Mouse (Mus musculus): ENCODE measurements around the gene Il1rapl1. TPM values are rescaled to one million over a fixed set of nuclear protein-coding genes. Genes with fewer than 3 reads are reported as not detected.

Il1rapl1 gene
- polyA plus RNA-seq, 1 experiment from 2014 or later = 0.14 TPM

DNA sequence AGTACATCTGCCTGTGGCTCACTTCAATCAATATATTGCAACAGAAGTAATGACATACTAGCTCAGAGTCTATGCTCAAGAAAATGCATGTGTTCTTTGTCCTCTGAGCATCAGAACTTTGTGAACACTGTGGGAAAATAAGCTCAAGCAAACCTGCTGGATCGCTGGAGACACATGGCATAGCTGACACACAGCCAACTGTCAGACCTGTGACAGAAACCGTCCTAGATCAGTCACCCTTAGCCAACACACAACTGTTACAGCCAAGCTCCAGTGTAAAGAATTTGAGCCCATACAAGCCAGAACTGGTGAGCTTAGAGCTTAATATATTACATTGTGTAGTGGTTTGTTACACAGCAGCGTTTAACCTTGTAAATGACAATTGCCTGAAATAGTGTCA lies 45.1 kb downstream of the Il1rapl1 start:
- Histone ChIP-seq H3K36me3 (no peaks in the 10 kb centered on the region), H3K4me1 (no peaks in the 10 kb centered on the region), H3K4me3 (no peak overlapping the region), H3K4me2 (no peak overlapping the region), H3K9me3 (replicated peaks) (no peaks in the 10 kb centered on the region), H3K9ac (no peak overlapping the region), H3K27me3 (replicated peaks) (no peaks in the 10 kb centered on the region), H3K27ac (no peak overlapping the region)
- 65% methylated on average over 3 of the region's 3 CpGs for WGBS (ENCODE audit: insufficient replicate concordance)
- no peak for ATAC-seq

DNA sequence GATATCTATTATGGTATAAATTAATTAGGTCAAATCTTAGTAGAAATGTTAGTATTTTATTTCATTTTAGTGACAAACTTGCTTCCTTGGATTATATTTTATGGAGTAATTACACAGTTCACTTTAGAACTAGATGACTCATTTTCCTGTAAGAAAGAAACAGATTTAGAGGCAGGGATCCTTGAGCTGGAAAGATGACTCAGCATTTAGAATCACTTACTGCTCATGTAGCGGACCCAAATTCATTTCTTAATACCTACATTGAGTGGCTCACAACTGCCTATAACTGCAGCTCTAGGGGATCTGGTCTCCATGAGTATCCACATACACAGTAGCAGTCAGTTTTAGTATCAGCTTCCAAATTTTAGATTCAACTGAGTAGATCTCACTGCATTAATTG lies 71.9 kb downstream of the Il1rapl1 start:
- no peak overlapping the region for H3K27ac ChIP-seq
- no peak overlapping the region for H3K9ac ChIP-seq
- ATAC-seq = no peak
- 68% methylated on average over 1 of the region's 1 CpGs for WGBS (ENCODE audit: insufficient replicate concordance)
- no peaks in the 10 kb centered on the region for H3K4me1 ChIP-seq
- no peaks in the 10 kb centered on the region for H3K27me3 ChIP-seq (replicated peaks)
- no peak overlapping the region for H3K4me2 ChIP-seq
- H3K36me3 ChIP-seq = no peaks in the 10 kb centered on the region
- no peak overlapping the region for H3K4me3 ChIP-seq
- no peaks in the 10 kb centered on the region for H3K9me3 ChIP-seq (replicated peaks)

DNA sequence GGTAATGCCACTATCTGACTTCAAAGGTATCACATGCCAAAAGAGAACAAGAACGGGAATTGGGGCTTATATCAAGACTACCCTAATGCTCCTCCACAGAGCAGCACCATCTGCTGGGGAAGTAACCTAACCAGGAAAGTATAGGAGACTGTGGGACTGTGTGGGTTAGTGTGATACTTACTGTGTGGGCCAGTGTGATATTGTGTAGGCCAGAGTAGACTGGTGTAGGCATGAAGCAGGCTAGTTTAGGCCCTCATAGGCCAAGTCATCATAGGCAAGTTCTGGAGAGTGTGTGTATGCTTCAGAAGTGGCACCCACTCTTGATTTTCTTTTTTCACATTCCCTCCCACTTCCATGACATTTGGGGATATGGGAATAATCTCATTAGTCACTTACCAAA lies 76.5 kb downstream of the Il1rapl1 start:
- no peaks in the 10 kb centered on the region for H3K36me3 ChIP-seq
- H3K4me3 ChIP-seq = no peak overlapping the region
- H3K27me3 ChIP-seq (replicated peaks) = no peaks in the 10 kb centered on the region
- 42% methylated on average over 1 of the region's 1 CpGs for WGBS (ENCODE audit: insufficient replicate concordance)
- H3K27ac ChIP-seq = no peak overlapping the region
- no peaks in the 10 kb centered on the region for H3K9me3 ChIP-seq (replicated peaks)
- H3K9ac ChIP-seq = no peak overlapping the region
- no peak for ATAC-seq
- no peak overlapping the region for H3K4me2 ChIP-seq
- H3K4me1 ChIP-seq = no peaks in the 10 kb centered on the region

- Histone ChIP-seq H3K9ac (no peak overlapping the region), H3K4me1 (no peaks in the 10 kb centered on the region), H3K9me3 (replicated peaks) (no peaks in the 10 kb centered on the region), H3K4me3 (no peak overlapping the region), H3K27ac (no peak overlapping the region), H3K36me3 (no peaks in the 10 kb centered on the region), H3K4me2 (no peak overlapping the region), H3K27me3 (replicated peaks) (no peaks in the 10 kb centered on the region)
- ATAC-seq = no peak
- WGBS (ENCODE audit: insufficient replicate concordance) = 56% methylated on average over 1 of the region's 1 CpGs
Measured at GRCm38 (mm10) chrX:87897172-87897571, 218.3 kb downstream of the Il1rapl1 start.

DNA sequence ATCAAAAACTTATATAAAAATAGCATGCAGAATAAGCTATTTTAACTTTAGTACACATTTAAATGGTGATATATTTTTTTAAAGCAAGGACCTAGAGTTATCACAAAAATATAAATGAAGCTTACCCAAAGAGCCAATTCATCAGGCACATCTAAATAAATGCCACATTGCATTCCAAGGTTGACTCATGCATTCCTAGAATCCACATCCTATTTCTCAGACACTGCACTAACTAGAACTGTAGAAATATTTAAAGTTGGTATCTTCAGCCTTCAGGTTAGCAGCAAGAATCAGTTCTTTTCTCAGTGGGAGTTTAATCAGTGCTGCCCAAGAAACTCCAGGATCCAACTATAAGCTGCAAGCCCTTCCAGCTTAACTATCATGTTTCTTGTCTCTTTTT lies 223.5 kb downstream of the Il1rapl1 start:
- Histone ChIP-seq H3K9ac (no peak overlapping the region), H3K27ac (no peak overlapping the region), H3K27me3 (replicated peaks) (no peaks in the 10 kb centered on the region), H3K9me3 (replicated peaks) (no peaks in the 10 kb centered on the region), H3K36me3 (no peaks in the 10 kb centered on the region), H3K4me1 (no peaks in the 10 kb centered on the region), H3K4me3 (no peak overlapping the region), H3K4me2 (no peak overlapping the region)
- no peak for ATAC-seq

DNA sequence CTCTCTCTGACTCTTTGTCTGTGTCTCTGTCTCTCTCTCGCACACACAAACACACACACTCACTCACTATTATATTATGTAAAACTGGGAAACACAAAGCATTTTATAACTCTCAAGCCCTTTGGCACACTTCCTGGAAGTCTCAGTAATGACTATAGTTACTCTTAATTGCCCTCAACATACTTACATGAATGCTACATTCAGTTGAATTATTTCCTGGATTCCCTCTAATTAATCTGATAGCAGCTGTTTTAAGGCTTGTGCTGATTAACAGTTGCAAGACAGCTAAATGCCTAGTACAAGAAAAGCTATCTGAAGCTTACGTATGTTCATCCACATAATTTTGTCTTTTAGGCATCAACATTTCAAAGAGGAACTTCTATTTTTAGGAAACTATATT lies 261.3 kb downstream of the Il1rapl1 start:
- Histone ChIP-seq H3K9me3 (replicated peaks) (no peaks in the 10 kb centered on the region), H3K9ac (no peak overlapping the region), H3K36me3 (no peaks in the 10 kb centered on the region), H3K4me2 (no peak overlapping the region), H3K27me3 (replicated peaks) (no peaks in the 10 kb centered on the region), H3K4me1 (no peaks in the 10 kb centered on the region), H3K27ac (no peak overlapping the region), H3K4me3 (no peak overlapping the region)
- ATAC-seq = no peak
- 74% methylated on average over 2 of the region's 2 CpGs for WGBS (ENCODE audit: insufficient replicate concordance)

DNA sequence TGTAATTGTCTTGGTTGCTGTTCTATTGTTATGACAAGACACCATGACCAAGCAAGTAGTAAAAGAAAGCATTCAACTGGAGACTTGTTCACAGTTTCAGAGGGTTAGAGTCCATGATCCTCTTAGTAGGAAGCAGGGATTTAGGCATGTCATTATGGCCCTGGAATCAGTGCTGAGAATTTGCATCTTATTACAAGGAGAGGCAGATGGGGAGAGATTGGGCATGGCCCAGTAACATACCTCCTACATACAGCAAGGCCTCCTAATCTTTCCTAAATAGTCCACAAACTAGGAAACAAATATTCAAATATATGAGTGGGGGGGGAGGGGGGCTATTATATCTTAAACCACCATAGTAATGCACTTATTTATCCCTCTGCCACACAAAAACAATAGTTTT lies 301.6 kb downstream of the Il1rapl1 start:
- Histone ChIP-seq H3K27me3 (replicated peaks) (no peaks in the 10 kb centered on the region), H3K9me3 (replicated peaks) (no peaks in the 10 kb centered on the region), H3K27ac (no peak overlapping the region), H3K9ac (no peak overlapping the region), H3K36me3 (no peaks in the 10 kb centered on the region), H3K4me2 (no peak overlapping the region), H3K4me1 (no peaks in the 10 kb centered on the region), H3K4me3 (no peak overlapping the region)
- ATAC-seq = no peak

GRCm38 (mm10) chrX:87807717-87808116 lies 307.7 kb downstream of the Il1rapl1 start:
- Histone ChIP-seq H3K4me2 (no peak overlapping the region), H3K36me3 (no peaks in the 10 kb centered on the region), H3K4me1 (no peaks in the 10 kb centered on the region), H3K9ac (no peak overlapping the region), H3K27me3 (replicated peaks) (no peaks in the 10 kb centered on the region), H3K9me3 (replicated peaks) (no peaks in the 10 kb centered on the region), H3K27ac (no peak overlapping the region), H3K4me3 (no peak overlapping the region)
- no peak for ATAC-seq
- WGBS (ENCODE audit: insufficient replicate concordance) = 33% methylated on average over 1 of the region's 1 CpGs

- H3K36me3 ChIP-seq = no peaks in the 10 kb centered on the region
- no peak overlapping the region for H3K4me2 ChIP-seq
- no peak overlapping the region for H3K4me3 ChIP-seq
- no peak overlapping the region for H3K9ac ChIP-seq
- no peaks in the 10 kb centered on the region for H3K9me3 ChIP-seq (replicated peaks)
- no peaks in the 10 kb centered on the region for H3K4me1 ChIP-seq
- no peak for ATAC-seq
- no peaks in the 10 kb centered on the region for H3K27me3 ChIP-seq (replicated peaks)
- H3K27ac ChIP-seq = no peak overlapping the region
Measured at GRCm38 (mm10) chrX:87793011-87793410, 322.4 kb downstream of the Il1rapl1 start.

DNA sequence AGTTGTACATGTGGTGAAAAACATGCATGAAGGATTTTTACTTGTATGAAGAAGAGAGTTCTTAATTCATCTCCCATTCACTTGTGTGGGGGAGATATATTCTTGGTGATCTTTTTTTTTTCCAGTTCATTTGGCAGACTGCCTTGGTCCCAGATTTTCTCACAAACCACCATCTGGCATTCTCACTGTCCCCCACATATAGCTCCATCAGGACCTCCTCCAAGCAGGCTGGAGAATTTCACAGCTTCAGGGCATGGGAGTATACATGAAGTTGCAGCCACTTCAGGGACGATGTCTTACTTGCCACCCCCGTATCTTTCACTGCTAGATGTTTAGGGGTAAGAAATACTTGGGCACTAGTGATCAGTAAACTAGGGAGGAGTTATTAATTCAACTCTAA lies 404.9 kb downstream of the Il1rapl1 start:
- Histone ChIP-seq H3K4me3 (no peak overlapping the region), H3K9me3 (replicated peaks) (no peaks in the 10 kb centered on the region), H3K27me3 (replicated peaks) (no peaks in the 10 kb centered on the region), H3K4me2 (no peak overlapping the region), H3K27ac (no peak overlapping the region), H3K4me1 (no peaks in the 10 kb centered on the region), H3K9ac (no peak overlapping the region), H3K36me3 (no peaks in the 10 kb centered on the region)
- WGBS (ENCODE audit: insufficient replicate concordance) = 56% methylated on average over 2 of the region's 2 CpGs
- ATAC-seq = no peak

- Histone ChIP-seq H3K36me3 (no peaks in the 10 kb centered on the region), H3K27me3 (replicated peaks) (no peaks in the 10 kb centered on the region), H3K4me1 (no peaks in the 10 kb centered on the region), H3K4me2 (no peak overlapping the region), H3K27ac (no peak overlapping the region), H3K9ac (no peak overlapping the region), H3K4me3 (no peak overlapping the region), H3K9me3 (replicated peaks) (no peaks in the 10 kb centered on the region)
- ATAC-seq = no peak
- 83% methylated on average over 1 of the region's 1 CpGs for WGBS (ENCODE audit: insufficient replicate concordance)
Measured at GRCm38 (mm10) chrX:87663856-87664255, 451.6 kb downstream of the Il1rapl1 start.

GRCm38 (mm10) chrX:87655644-87656043 lies 459.8 kb downstream of the Il1rapl1 start:
- Histone ChIP-seq H3K4me2 (no peak overlapping the region), H3K27me3 (replicated peaks) (no peaks in the 10 kb centered on the region), H3K9ac (no peak overlapping the region), H3K4me1 (no peaks in the 10 kb centered on the region), H3K27ac (no peak overlapping the region), H3K36me3 (no peaks in the 10 kb centered on the region), H3K9me3 (replicated peaks) (no peaks in the 10 kb centered on the region), H3K4me3 (no peak overlapping the region)
- no peak for ATAC-seq
- 24% methylated on average over 2 of the region's 2 CpGs for WGBS (ENCODE audit: insufficient replicate concordance)

- ATAC-seq = no peak
- no peak overlapping the region for H3K27ac ChIP-seq
- H3K4me2 ChIP-seq = no peak overlapping the region
- no peaks in the 10 kb centered on the region for H3K36me3 ChIP-seq
- H3K9ac ChIP-seq = no peak overlapping the region
- no peaks in the 10 kb centered on the region for H3K9me3 ChIP-seq (replicated peaks)
- H3K4me3 ChIP-seq = no peak overlapping the region
- H3K27me3 ChIP-seq (replicated peaks) = no peaks in the 10 kb centered on the region
- H3K4me1 ChIP-seq = no peaks in the 10 kb centered on the region
Measured at GRCm38 (mm10) chrX:87600914-87601313, 514.5 kb downstream of the Il1rapl1 start.

GRCm38 (mm10) chrX:87507997-87508396 lies 607.4 kb downstream of the Il1rapl1 start:
- Histone ChIP-seq H3K27me3 (replicated peaks) (no peaks in the 10 kb centered on the region), H3K9ac (no peak overlapping the region)

More at GRCm38 (mm10) chrX:87507997-87508396, 607.4 kb downstream of the Il1rapl1 start:
- no peaks in the 10 kb centered on the region for H3K4me1 ChIP-seq
- H3K4me2 ChIP-seq = no peak overlapping the region
- no peak overlapping the region for H3K27ac ChIP-seq
- H3K9me3 ChIP-seq (replicated peaks) = no peaks in the 10 kb centered on the region
- H3K36me3 ChIP-seq = no peaks in the 10 kb centered on the region
- no peak for ATAC-seq
- H3K4me3 ChIP-seq = no peak overlapping the region
